Mouse (Mus musculus) kidney, postnatal 36 days (tissue): ENCODE measurements at regions not wholly inside any gene's neighbourhood (a gene's known extent, or its start where the extent isn't known, plus 50 kb on each side); places are given as distances from the start of the nearest gene placed in this dataset.
A peak's percentile ranks its signal among the peaks of the same experiment; 100 is the strongest.
"Not testable (repeated sequence)": the region's sequence is repeated elsewhere in the genome, so short reads cannot be mapped to it uniquely, and the experiment has no call there.

Source experiments
- DNase-seq, 2 experiments: peaks; one replicate each; pipeline ENCODE4 v3.0.0; 2021 to 2022; ENCODE audit warnings: mixed read lengths in 2 of 2

DNA sequence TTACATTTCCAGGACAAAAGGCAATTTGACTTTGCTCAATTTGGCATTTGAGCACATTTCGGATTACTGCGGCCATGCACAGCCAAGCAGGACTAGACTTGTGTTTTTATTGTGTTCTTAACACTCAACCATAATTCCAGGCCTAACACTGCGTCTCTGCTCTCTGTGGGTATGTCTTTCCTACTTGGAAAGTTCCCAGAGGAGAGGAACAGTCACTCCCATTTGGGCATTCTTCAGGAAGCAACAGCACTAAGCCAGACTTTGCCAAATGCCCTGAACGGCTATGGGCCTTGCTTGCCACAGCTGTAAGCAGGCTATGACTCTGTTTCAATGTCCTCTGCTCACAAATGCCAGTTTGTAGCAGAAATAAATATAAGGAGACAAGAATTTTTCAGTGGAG, 56.5 kb upstream of the Pdk3 start:
- peak in 1 of 2 experiments; percentile 6 for DNase-seq

DNA sequence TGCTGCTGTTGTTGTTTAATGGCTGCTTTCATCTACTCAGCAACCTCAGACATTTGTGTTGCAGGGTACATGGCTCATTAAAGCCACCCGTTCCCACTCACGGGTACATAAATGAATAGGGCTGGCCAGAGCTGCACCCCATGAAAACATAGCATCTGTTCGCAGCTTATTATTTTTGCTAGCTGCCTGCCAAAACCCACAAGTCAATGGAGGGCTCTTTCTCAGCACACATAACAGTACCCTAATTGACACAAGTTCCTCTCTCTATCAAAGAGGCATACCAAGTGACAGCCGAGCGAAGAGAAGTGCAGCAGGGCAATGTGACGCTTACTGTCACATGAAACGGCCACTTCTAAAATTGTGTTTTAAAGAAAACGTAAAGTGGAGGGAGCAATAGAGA, 57.0 kb upstream of the Pdk3 start:
- DNase-seq = no peak

DNA sequence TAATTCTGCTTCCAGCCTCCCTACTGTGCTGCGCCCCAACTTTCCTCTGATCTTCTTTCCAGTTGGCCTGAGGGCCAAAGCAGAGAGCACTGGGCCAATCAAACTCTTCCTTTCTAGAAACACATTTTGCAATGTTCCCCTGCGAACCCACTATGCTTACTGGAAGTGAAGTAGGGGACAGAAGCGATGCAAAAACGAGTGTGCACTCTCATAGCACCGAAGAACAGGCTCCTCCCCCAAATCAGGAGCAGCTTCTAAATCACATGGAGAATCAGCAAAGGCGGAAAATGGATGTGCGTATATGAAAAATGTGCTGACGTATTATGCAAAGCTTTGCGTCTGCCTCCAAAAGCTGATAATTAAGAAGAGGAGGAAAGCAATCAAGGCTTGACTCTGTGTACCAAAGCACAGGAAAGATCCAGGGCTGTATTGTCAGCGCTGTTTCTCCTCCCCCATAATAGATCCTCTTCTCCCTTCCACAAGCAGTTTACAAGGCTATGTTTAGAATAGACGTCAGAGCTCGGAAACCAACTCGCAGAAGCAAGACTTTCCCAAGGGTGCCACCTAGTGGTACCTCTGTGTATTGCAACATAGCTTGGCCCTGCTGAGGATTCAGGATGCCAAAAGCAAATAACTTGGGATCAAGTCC, 57.5 kb upstream of the Pdk3 start:
- peak; percentile 73 to 82 for DNase-seq

DNA sequence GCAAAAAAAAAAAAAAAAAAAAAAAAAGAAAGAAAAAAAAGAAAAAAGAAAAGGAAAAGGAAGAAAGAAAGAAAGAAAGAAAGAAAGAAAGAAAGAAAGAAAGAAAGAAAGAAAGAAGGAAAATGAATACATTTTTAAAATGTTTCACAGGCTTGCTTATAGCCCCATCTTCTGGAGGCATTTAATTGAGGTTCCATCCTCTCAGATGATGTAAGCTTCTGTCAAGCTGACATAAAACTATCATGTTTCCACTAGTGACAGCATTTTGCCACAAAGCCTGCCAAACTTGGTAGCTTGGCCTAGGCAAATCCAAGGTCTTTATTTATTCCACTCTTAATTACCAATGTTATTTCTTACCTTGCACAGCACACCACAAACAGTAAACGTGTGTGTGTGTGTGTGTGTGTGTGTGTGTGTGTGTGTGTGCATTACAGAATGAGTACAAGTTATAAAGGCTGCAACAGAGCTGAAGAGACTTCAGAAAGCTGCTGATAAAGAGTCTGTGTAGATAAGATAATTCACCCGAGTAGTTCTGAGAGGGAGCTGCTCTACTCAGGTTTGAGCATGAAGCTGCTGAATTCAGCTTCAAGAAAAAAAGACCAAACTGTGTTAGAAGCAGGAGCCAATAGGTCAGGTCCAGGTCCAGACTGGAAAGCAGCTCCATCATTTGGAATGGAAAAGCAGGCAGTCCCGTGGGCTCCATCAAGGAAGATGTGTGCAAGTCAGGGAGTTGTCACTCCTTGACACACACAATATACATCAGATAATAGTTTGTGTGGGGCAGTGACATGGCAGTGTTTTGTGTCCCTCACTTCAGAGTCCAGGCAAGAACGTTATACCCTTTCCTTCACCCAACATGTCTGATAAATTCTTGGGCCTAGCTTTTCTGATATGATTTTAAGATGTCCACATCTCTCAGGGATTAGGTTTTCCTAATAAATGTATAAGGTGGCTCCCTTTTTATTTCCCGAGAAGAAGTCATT, 65.1 kb upstream of the Pdk3 start:
- DNase-seq = no peak

DNA sequence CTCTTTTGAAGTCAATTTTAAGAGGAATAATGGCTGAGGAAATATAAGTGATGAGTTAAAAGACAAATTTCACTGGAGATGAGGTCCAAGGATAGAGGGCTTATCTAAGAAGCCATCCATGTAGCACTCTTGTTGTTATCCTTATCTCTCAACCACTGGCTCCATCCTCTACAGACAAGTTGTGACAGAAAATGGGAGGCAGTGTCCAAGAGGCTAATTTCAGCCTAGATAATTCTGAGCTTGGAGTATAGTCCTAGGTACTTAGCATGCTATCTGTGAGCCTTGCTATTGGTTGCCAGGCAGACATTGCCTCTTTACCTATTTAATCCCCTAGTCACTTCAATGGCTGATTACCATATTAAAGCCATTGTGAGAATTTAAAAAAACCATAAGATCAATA, 65.2 kb upstream of the AU015836 start:
- no peak for DNase-seq

DNA sequence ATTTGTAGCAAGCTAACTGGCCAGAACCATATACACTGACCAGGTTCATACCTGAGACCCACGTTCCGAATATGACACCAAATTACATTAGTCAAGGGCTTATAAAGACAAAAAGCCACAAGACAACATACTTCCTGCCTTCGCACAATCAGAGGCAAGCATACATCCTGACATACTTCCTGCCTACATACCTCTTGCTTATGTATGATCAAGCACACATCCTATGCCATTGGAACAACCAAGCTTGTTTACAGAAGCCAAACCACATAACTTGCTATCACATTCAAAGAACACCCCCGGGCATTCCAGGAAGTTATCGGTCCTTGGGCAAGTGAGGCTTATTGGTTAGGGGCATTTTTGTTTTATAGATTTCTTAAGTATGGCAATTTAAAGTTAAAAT, 62.9 kb upstream of the AU015836 start:
- no peak for DNase-seq

DNA sequence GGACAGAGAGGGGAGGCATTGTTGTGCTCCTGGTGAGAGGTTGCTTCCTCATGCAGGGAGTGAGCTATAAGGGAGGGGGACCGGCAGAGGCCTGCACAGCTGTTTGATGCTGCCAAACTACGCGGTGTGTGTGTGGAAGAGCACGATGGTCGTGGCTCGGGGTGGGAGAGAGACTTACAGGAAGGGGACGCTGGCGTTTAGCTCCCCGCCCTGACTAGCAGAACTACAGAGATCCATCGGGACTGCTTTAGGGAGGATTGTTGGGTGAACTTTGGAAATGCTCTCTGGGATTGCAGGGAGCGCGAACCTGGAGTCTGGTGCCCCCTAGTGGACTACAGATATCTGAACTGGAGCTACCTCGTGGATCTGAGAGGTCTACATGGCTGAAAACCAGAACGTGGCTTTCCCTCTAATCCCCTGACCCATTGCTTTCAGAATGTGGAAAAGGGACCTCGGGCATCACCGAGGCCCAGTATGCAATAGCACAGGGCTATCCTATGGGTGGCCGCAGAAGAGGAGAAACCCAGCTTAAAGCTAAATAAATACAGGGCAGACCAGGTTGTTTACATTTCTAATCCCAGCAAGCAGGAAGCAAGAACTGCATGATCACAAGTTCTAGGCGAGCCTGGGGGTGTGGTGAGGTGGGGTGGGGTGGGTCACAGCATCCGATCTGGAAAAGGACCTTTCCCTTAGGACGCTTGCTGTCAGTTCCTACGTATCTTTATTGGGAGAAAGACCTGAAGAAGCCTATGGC, 57.2 kb upstream of the AU015836 start:
- DNase-seq = peak; percentile 65 to 71

DNA sequence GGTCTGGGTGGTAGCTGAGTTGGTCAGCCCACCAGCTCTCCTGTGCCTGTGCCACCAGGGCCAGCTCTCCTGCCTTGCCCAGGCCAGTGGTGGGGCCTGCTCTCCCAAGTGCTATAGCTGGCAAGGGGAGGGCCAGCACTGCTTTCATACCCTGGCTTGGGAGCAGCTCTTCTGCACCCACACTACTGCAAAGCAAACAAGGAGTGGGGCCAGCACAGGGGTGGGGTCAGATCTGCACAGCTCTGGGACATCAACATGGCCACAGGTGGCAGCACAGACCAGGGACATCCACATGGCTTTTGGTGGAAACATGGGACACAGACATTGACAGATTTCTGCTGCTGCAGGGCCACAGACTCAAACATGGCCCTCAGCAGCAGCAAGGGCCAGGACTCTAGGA, 52.9 kb upstream of the AU015836 start:
- DNase-seq = no peak

DNA sequence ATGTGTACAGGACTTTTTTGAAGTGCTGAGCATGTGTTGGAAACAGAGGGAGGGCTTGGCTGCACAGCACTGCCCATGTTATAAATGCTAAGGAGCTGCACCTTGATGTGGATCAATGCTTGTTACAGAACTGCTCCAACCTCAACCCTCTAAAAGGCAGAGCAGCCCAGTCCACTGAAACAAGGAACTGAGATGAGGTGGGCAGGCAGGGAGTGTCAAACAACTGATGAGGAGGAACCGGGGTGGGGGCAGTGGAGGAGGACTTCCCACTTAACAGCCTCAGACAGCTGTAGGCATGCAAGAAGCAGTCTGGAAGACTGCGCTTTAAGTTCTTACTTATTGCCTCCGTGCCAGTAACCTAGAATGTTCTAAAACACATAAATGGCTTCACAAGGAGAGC, 51.1 kb upstream of the AU015836 start:
- DNase-seq = not testable (repeated sequence)
